Mouse (Mus musculus): ENCODE data around the gene Dusp14.

Dusp14 gene

GRCm38 (mm10) chr11:84016147-84016809 is 52.8 kb downstream of the Dusp14 start:
- peak; percentile 3 for DNase-seq (ENCODE audit: low spot score)

GRCm38 (mm10) chr11:84013105-84013504 is 56.0 kb downstream of the Dusp14 start:
- DNase-seq (ENCODE audit: low spot score): no peak

- DNase-seq (ENCODE audit: low spot score): no peak
These were observed 57.5 kb downstream of the Dusp14 start for GRCm38 (mm10) chr11:84011576-84011975.

GRCm38 (mm10) chr11:84011050-84011449 is 58.0 kb downstream of the Dusp14 start:
- no peak for DNase-seq (ENCODE audit: low spot score)

GRCm38 (mm10) chr11:84010411-84010810 is 58.6 kb downstream of the Dusp14 start:
- DNase-seq (ENCODE audit: low spot score): no peak

GRCm38 (mm10) chr11:84009001-84009400 is 60.1 kb downstream of the Dusp14 start:
- no peak for DNase-seq (ENCODE audit: low spot score)

- no peak for DNase-seq (ENCODE audit: low spot score)
These were observed 65.1 kb downstream of the Dusp14 start for GRCm38 (mm10) chr11:84003986-84004385.

- no peak for DNase-seq (ENCODE audit: low spot score)
These were observed 67.8 kb downstream of the Dusp14 start for GRCm38 (mm10) chr11:84001257-84001656.

- DNase-seq (ENCODE audit: low spot score): no peak
These were observed 69.6 kb downstream of the Dusp14 start for GRCm38 (mm10) chr11:83999411-83999915.

- no peak for DNase-seq (ENCODE audit: low spot score)
These were observed 70.1 kb downstream of the Dusp14 start for GRCm38 (mm10) chr11:83998993-83999392.
